In the genomic region with DNA sequence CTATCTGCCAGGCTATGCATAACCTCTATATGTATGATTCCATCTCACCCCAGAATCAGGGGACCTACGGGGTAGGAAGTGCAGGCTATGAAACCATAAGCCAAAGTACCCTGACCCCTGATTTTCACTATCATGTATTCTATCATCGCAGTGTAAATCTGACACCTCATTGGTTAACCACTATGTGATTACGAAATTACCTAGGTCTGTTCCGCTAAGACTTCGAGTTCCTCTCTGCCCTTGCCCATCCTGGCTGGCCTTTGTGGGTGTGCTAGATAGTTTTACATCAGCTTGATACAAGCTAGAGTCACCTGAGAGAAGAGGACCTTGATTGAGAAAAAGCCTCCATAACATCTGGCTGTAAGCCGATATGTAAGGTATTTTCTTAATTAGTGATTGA, we compare ENCODE assay signal across 41 mouse cellular contexts. TPM values are rescaled to one million over a fixed set of nuclear protein-coding genes. Genes with fewer than 3 reads are reported as not detected.
"Had no signal": no experiment of that assay in that cellular context is flagged by ENCODE, and none has a peak within 500 bp of the region (broad histone marks: within the 10 kb centered on the region; RNA-seq: fewer than 3 reads in every experiment).

No protein-coding gene starts in this region.

- DNase-seq: gastrocnemius, postnatal 14 days; gastrocnemius, postnatal 36 days; heart, adult 18-20 months; heart, postnatal 14 days; heart, postnatal 36 days; kidney, adult 18-20 months; kidney, adult 8-10 months; kidney, postnatal 14 days; kidney, postnatal 36 days; layer of hippocampus, adult 9-11 months; layer of hippocampus, postnatal 36 days; liver; liver, embryonic 13.5 days had no signal

- H3K27me3 ChIP-seq: heart, embryonic 13.5 days; heart, embryonic 15.5 days; hindbrain, embryonic 13.5 days; hindbrain, embryonic 15.5 days; liver, embryonic 13.5 days had no signal

- H3K4me1 ChIP-seq: heart, embryonic 13.5 days; heart, embryonic 15.5 days; hindbrain, embryonic 13.5 days; hindbrain, embryonic 15.5 days; limb, embryonic 10.5 days; liver, embryonic 13.5 days had no signal

- H3K9me3 ChIP-seq: heart, embryonic 13.5 days; heart, embryonic 15.5 days; hindbrain, embryonic 13.5 days; hindbrain, embryonic 15.5 days; limb, embryonic 10.5 days; limb, embryonic 12.5 days; liver, embryonic 13.5 days had no signal

- ATAC-seq: hindbrain, postnatal 0 days; intestine, embryonic 16.5 days had no signal

- H3K36me3 ChIP-seq: heart, embryonic 13.5 days; heart, embryonic 15.5 days; hindbrain, embryonic 13.5 days; hindbrain, embryonic 15.5 days; limb, embryonic 10.5 days; limb, embryonic 12.5 days; liver, embryonic 13.5 days had no signal

- H3K4me3 ChIP-seq: heart, embryonic 13.5 days; heart, embryonic 15.5 days; hindbrain, embryonic 13.5 days; hindbrain, embryonic 15.5 days; limb, embryonic 10.5 days; limb, embryonic 12.5 days; liver, embryonic 13.5 days had no signal

- H3K27ac ChIP-seq: heart, embryonic 13.5 days; heart, embryonic 15.5 days; hindbrain, embryonic 13.5 days; hindbrain, embryonic 15.5 days; hindbrain, postnatal 0 days; kidney, postnatal 0 days; limb, embryonic 10.5 days; limb, embryonic 12.5 days; liver, embryonic 13.5 days had no signal

RNA-seq across cellular contexts. Expression of gene Gm9376, which starts 23.2 kb away (rescaled TPM):
- total RNA-seq: gastrocnemius, adult 18-20 months; gastrocnemius, adult 8-10 months; gastrocnemius, postnatal 14 days; gastrocnemius, postnatal 36 days; heart, adult 18-20 months; heart, postnatal 14 days; heart, postnatal 36 days; hematopoietic stem cell, adult 5-6 weeks; hindbrain, postnatal 0 days; layer of hippocampus, adult 18-20 months; layer of hippocampus, adult 8-10 months; layer of hippocampus, postnatal 14 days; layer of hippocampus, postnatal 36 days; left cerebral cortex, adult 18-20 months; left cerebral cortex, adult 8-10 months; left cerebral cortex, postnatal 14 days; left cerebral cortex, postnatal 36 days had no signal
- polyA plus RNA-seq: gonadal fat pad, adult 2 months; heart, embryonic 11.5 days; heart, embryonic 13.5 days; heart, embryonic 15.5 days; heart, postnatal 0 days; hindbrain, embryonic 11.5 days; hindbrain, embryonic 13.5 days; hindbrain, embryonic 15.5 days; hindbrain, postnatal 0 days; intestine, embryonic 14.5 days; intestine, embryonic 16.5 days; kidney, embryonic 14.5 days; kidney, postnatal 0 days; large intestine, adult 2 months; limb, embryonic 10.5 days; limb, embryonic 12.5 days; limb, embryonic 14.5 days; liver, embryonic 11.5 days; liver, embryonic 13.5 days had no signal

RNA-seq across cellular contexts. Expression of gene Sox21, which starts 53.2 kb away (rescaled TPM):
- total RNA-seq: gastrocnemius, adult 18-20 months; gastrocnemius, adult 8-10 months; gastrocnemius, postnatal 14 days; gastrocnemius, postnatal 36 days; heart, postnatal 36 days; hematopoietic stem cell, adult 5-6 weeks had no signal
- polyA plus RNA-seq: heart, embryonic 15.5 days; heart, postnatal 0 days; intestine, embryonic 14.5 days; intestine, embryonic 16.5 days; kidney, embryonic 14.5 days; kidney, postnatal 0 days; liver, embryonic 13.5 days had no signal
